Mouse (Mus musculus) midbrain, embryonic 12.5 days (tissue): ENCODE measurements around the gene Atxn7. TPM values are rescaled to one million over a fixed set of nuclear protein-coding genes. Genes with fewer than 3 reads are reported as not detected.

Source experiments
- ATAC-seq: fragments of 200-750 bp; cut with Nextera tagmentation; 2 replicates; pipeline ENCODE4 v1.8.0; 2017; ENCODE audit warnings: low read depth, moderate TSS enrichment, moderate library complexity; ENCODE audit not compliant: low FRiP score
- H3K27ac ChIP-seq: fragments of 300-500 bp; sonication (generic); replicated peaks from 2 replicates; pipeline ENCODE4 v1.5.1; 2016; ENCODE audit warnings: mild to moderate bottlenecking
- H3K27me3 ChIP-seq: fragments of 300-500 bp; sonication (generic); 2 replicates; pipeline ENCODE4 v1.6.1; 2016; ENCODE audit warnings: mild to moderate bottlenecking
- H3K36me3 ChIP-seq: fragments of 300-500 bp; sonication (generic); 2 replicates; pipeline ENCODE4 v1.6.1; 2016
- H3K4me1 ChIP-seq: fragments of 300-500 bp; sonication (generic); 2 replicates; pipeline ENCODE4 v1.6.1; 2016
- H3K4me2 ChIP-seq: fragments of 300-500 bp; sonication (generic); replicated peaks from 2 replicates; pipeline ENCODE4 v1.6.1; 2016; ENCODE audit warnings: mild to moderate bottlenecking, moderate library complexity
- H3K4me3 ChIP-seq: fragments of 300-500 bp; sonication (generic); 2 replicates; pipeline ENCODE4 v1.5.1; 2016; ENCODE audit warnings: mild to moderate bottlenecking
- H3K9ac ChIP-seq: fragments of 300-500 bp; sonication (generic); replicated peaks from 2 replicates; pipeline ENCODE4 v1.6.1; 2016; ENCODE audit warnings: mild to moderate bottlenecking, moderate library complexity
- H3K9me3 ChIP-seq: fragments of 300-500 bp; sonication (generic); 2 replicates; pipeline ENCODE4 v1.6.1; 2016; ENCODE audit warnings: mild to moderate bottlenecking
- WGBS: fragments of 180-500 bp; shearing (Covaris S2); methylation state at CpG from one replicate; pipeline ENCODE4 v1.1.7; 2016; 5-methylcytosine and 5-hydroxymethylcytosine counted together
- polyA plus RNA-seq: library from polyadenylated mRNA; unstranded; fragments of >200 nt; fragmentation: Nextera tagmentation; extraction: Ambion mirVana; gene quantifications from 2 replicates; pipeline ENCODE4 v1.2.1, GENCODE M21; 2016

The Atxn7 gene
- polyA plus RNA-seq, 1 experiment from 2014 or later: 5.4 TPM

DNA sequence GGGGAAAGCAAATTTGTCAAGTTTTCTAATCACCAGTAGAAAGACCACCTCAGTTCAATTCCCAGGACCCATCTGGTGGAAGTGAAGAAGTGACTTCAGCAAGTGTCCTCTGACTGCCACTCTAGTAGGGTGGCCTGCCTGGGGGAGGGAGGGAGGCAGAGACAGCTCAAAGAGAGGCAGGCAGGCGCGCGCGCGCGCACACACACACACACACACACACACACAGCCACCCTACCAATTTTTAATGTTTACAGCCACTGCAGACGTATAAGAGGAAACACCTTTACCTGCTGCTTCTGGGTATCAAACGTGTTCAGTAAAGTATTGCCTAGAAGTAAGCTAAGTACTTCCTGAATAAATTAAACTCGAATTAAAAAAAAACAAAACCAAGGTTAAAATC is 1.2 kb upstream of the Atxn7 start:
- H3K27me3 ChIP-seq: no peaks in the 10 kb centered on the region
- H3K9me3 ChIP-seq: no peaks in the 10 kb centered on the region
- ATAC-seq: peak; percentile 41
- peaks cover 11% of the 10 kb centered on the region for H3K36me3 ChIP-seq
- peak overlapping the region; percentile 90 for H3K27ac ChIP-seq
- H3K9ac ChIP-seq: peak overlapping the region; percentile 98
- H3K4me2 ChIP-seq: peak overlapping the region; percentile 59
- peak overlapping the region; percentile 93 for H3K4me3 ChIP-seq
- under 1% methylated on average over 9 of the region's 9 CpGs for WGBS
- peaks cover 17% of the 10 kb centered on the region for H3K4me1 ChIP-seq

GRCm38 (mm10) chr14:13960482-13961325 is 536 bp upstream of the Atxn7 start:
- Histone ChIP-seq H3K36me3 (peaks cover 5% of the 10 kb centered on the region), H3K9ac (peak overlapping the region; percentile 98), H3K4me2 (peak overlapping the region; percentile 59), H3K4me1 (peaks cover 17% of the 10 kb centered on the region), H3K27ac (peak overlapping the region; percentile 90), H3K27me3 (no peaks in the 10 kb centered on the region), H3K4me3 (peak overlapping the region; percentile 93), H3K9me3 (no peaks in the 10 kb centered on the region)
- ATAC-seq: peak; percentile 91
- under 1% methylated on average over 38 of the region's 75 CpGs for WGBS

DNA sequence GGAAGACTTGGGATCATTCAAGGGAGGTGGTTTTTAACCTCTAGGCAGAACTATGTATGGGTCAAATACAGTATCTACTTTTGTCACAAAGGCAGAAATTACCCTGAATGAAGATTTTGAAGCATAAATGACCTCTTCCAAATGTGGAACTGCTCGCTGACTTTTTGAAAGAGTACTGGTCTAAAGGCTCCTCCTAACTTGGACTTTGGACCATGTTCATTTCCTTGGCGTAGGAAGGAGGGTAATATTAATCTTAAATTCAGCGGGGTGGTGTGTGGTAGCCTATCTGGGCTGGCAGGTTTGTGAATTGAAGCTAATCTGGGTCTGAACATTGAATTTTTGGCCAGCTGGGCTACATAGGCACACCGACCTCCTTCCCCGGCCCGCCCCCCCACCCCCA is 1.2 kb downstream of the Atxn7 start:
- ATAC-seq: no peak
- no peak overlapping the region for H3K4me2 ChIP-seq
- H3K36me3 ChIP-seq: no peaks in the 10 kb centered on the region
- H3K9ac ChIP-seq: no peak overlapping the region
- H3K4me3 ChIP-seq: no peak overlapping the region
- peaks cover 17% of the 10 kb centered on the region for H3K4me1 ChIP-seq
- WGBS: 91% methylated on average over 6 of the region's 6 CpGs
- no peaks in the 10 kb centered on the region for H3K9me3 ChIP-seq
- no peaks in the 10 kb centered on the region for H3K27me3 ChIP-seq
- no peak overlapping the region for H3K27ac ChIP-seq

DNA sequence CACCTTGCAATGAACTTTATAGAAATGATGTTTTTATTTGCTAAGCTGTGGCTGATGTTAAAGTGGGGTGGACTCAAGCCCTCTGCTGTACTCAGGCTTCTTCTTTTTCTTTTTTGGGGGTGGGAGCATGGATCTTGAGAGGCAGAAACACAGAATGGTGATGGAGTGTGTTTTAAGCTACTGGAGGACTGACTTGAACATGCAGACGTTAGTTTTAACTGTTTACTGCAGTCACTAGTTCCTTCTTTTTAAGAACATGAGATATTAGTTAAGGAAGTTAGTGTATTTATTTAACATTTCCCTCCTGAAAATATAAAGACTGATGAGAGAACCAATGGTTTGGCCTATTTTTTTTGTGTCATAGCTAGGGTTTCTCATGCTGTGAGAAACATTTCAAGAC is 2.3 kb downstream of the Atxn7 start:
- no peak overlapping the region for H3K9ac ChIP-seq
- peaks cover 12% of the 10 kb centered on the region for H3K4me1 ChIP-seq
- no peak for ATAC-seq
- H3K36me3 ChIP-seq: no peaks in the 10 kb centered on the region
- no peak overlapping the region for H3K27ac ChIP-seq
- no peak overlapping the region for H3K4me2 ChIP-seq
- no peaks in the 10 kb centered on the region for H3K27me3 ChIP-seq
- no peaks in the 10 kb centered on the region for H3K9me3 ChIP-seq
- 76% methylated on average over 1 of the region's 1 CpGs for WGBS
- no peak overlapping the region for H3K4me3 ChIP-seq

DNA sequence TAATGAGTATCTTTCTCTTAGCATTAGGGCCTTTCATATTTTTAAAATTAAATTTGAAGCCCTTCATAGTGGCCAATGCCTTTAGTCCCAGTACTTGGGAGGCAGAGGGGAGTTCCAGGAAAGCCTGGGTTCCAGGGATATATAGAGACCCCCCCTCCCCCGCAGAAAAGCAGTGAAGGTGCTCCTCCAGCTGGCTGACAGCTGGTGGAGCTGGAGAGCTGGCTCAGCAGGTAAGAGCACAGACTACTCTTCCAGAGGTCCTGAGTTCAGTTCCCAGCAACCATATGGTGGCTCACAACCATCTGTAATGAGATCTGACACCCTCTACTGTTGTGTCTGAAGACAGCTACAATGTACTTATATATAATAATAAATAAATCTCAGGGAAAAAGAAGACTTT is 6.4 kb downstream of the Atxn7 start:
- 52% methylated on average over 1 of the region's 1 CpGs for WGBS
- no peaks in the 10 kb centered on the region for H3K27me3 ChIP-seq

GRCm38 (mm10) chr14:13968476-13968875 is 7.2 kb downstream of the Atxn7 start:
- no peaks in the 10 kb centered on the region for H3K36me3 ChIP-seq
- no peak overlapping the region for H3K9ac ChIP-seq
- H3K4me1 ChIP-seq: 0 out of 2 replicates have a peak, but pooled peaks cover 5% of the 10 kb centered on the region
- no peak for ATAC-seq
- H3K9me3 ChIP-seq: no peaks in the 10 kb centered on the region
- 81% methylated on average over 5 of the region's 5 CpGs for WGBS
- H3K27me3 ChIP-seq: no peaks in the 10 kb centered on the region
- no peak overlapping the region for H3K27ac ChIP-seq
- H3K4me2 ChIP-seq: no peak overlapping the region
- H3K4me3 ChIP-seq: no peak overlapping the region

More for the DNA sequence above, 6.4 kb downstream of the Atxn7 start:
- no peak overlapping the region for H3K4me2 ChIP-seq
- H3K36me3 ChIP-seq: no peaks in the 10 kb centered on the region
- H3K4me3 ChIP-seq: no peak overlapping the region
- no peak overlapping the region for H3K9ac ChIP-seq
- ATAC-seq: no peak
- no peaks in the 10 kb centered on the region for H3K9me3 ChIP-seq
- 0 out of 2 replicates have a peak, but pooled peaks cover 5% of the 10 kb centered on the region for H3K4me1 ChIP-seq
- H3K27ac ChIP-seq: no peak overlapping the region

GRCm38 (mm10) chr14:13970513-13970912 is 9.3 kb downstream of the Atxn7 start:
- Histone ChIP-seq H3K36me3 (no peaks in the 10 kb centered on the region), H3K9ac (no peak overlapping the region), H3K27me3 (no peaks in the 10 kb centered on the region), H3K9me3 (no peaks in the 10 kb centered on the region), H3K4me3 (no peak overlapping the region), H3K27ac (no peak overlapping the region), H3K4me1 (0 out of 2 replicates have a peak, but pooled peaks cover 5% of the 10 kb centered on the region), H3K4me2 (no peak overlapping the region)
- no peak for ATAC-seq
- WGBS: 82% methylated on average over 3 of the region's 3 CpGs

DNA sequence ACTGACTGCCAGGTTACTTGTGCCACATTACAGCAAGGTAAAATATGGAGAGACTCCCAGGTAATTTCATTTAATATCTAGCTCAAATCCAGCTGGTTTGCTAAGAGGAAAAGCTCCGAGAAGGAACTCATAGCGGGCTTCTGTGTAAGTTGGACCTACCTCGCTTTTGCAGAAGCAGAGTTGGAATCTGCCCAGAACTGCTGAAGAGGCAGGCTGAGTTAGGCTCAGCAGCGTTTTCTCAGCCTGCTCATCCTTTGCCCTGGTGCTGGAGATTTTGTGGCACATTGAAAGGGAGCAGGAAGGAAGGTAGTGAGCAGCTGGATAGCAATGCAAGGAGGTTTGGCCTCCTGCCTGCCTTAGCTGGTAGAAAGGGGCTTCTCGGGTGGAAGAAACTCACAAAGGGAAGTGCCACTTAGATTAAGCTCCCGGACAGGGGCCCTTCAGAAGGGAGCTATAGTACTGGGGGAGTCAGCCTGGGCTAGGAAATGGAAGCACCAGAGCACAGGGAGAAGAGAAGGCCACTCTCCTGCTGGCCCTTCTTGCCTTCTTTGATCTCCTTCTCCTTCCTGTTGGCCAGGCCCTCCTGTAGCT is 10.5 kb downstream of the Atxn7 start:
- H3K4me1 ChIP-seq: 0 out of 2 replicates have a peak, but pooled peaks cover 5% of the 10 kb centered on the region
- H3K27ac ChIP-seq: no peak overlapping the region
- H3K36me3 ChIP-seq: no peaks in the 10 kb centered on the region
- H3K4me3 ChIP-seq: no peak overlapping the region
- no peak overlapping the region for H3K9ac ChIP-seq
- H3K4me2 ChIP-seq: no peak overlapping the region
- WGBS: 55% methylated on average over 6 of the region's 6 CpGs
- no peaks in the 10 kb centered on the region for H3K9me3 ChIP-seq
- H3K27me3 ChIP-seq: no peaks in the 10 kb centered on the region
- ATAC-seq: no peak

DNA sequence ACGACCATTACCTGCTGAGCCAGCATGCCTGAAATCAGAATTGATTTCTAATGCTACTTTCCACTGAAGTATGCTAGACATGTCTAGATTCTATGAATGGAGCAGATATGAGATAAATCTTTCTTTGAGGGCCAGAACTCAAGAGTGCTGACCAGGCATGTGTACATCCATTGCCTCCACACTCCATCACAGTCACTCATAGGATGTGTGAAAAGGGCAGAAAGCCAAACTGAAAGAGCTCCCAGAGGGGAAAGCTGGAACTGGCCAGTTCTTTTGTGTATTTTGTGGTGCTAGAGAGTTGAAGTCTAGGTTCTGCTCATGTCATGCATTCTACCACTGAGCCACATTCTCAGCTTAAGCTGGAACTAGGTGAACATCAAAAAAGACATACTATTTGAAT is 16.3 kb downstream of the Atxn7 start:
- no peak for ATAC-seq
- Histone ChIP-seq H3K9ac (no peak overlapping the region), H3K27ac (no peak overlapping the region), H3K27me3 (no peaks in the 10 kb centered on the region), H3K9me3 (no peaks in the 10 kb centered on the region), H3K4me2 (no peak overlapping the region), H3K4me1 (no peaks in the 10 kb centered on the region), H3K36me3 (no peaks in the 10 kb centered on the region), H3K4me3 (no peak overlapping the region)
- 79% methylated on average over 1 of the region's 1 CpGs for WGBS

DNA sequence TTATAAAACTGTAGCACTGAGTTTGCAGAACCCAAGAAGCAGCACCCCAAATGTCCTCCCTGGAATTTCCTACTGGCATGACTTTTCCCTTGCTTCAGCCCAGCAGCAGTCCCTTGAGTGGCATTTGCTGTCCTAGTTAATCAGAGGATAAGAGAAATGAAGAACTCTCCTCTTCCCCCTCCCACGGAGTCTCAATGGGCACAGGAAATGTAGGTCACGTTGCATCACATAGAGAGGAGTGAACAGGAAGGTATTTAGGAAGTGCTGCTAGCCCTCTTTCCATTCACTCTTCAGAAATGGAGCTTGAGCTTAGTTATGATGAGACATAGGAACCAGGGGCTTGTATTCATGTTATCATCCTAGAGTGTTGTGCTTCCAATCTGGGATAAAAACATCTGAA is 20.0 kb downstream of the Atxn7 start:
- WGBS: 49% methylated on average over 2 of the region's 2 CpGs
- no peaks in the 10 kb centered on the region for H3K4me1 ChIP-seq
- H3K9me3 ChIP-seq: no peaks in the 10 kb centered on the region
- H3K9ac ChIP-seq: no peak overlapping the region
- no peak for ATAC-seq
- no peak overlapping the region for H3K4me2 ChIP-seq
- no peaks in the 10 kb centered on the region for H3K27me3 ChIP-seq
- no peak overlapping the region for H3K4me3 ChIP-seq
- no peaks in the 10 kb centered on the region for H3K36me3 ChIP-seq
- H3K27ac ChIP-seq: no peak overlapping the region

GRCm38 (mm10) chr14:13982174-13982573 is 20.9 kb downstream of the Atxn7 start:
- H3K27ac ChIP-seq: no peak overlapping the region
- H3K9ac ChIP-seq: no peak overlapping the region
- H3K4me1 ChIP-seq: no peaks in the 10 kb centered on the region
- WGBS: 63% methylated on average over 2 of the region's 2 CpGs
- H3K4me2 ChIP-seq: no peak overlapping the region
- H3K36me3 ChIP-seq: no peaks in the 10 kb centered on the region
- no peak overlapping the region for H3K4me3 ChIP-seq
- H3K27me3 ChIP-seq: no peaks in the 10 kb centered on the region
- ATAC-seq: no peak
- no peaks in the 10 kb centered on the region for H3K9me3 ChIP-seq

GRCm38 (mm10) chr14:13988397-13988796 is 27.2 kb downstream of the Atxn7 start:
- Histone ChIP-seq H3K27me3 (no peaks in the 10 kb centered on the region), H3K27ac (no peak overlapping the region), H3K9ac (no peak overlapping the region), H3K4me3 (no peak overlapping the region), H3K4me2 (no peak overlapping the region), H3K9me3 (no peaks in the 10 kb centered on the region), H3K4me1 (no peaks in the 10 kb centered on the region), H3K36me3 (no peaks in the 10 kb centered on the region)
- WGBS: 67% methylated on average over 2 of the region's 2 CpGs
- ATAC-seq: no peak
